Mouse (Mus musculus): ENCODE results near the gene Plxnb3.

GRCm38 (mm10) chrX:73756334-73757140 lies at the start of gene Plxnb3:
- no peak for TF ChIP-seq CTCF (IDR thresholded peaks at IDR 0.05; ENCODE audit: low read depth, low read length)
- no peak for TF ChIP-seq GATA2 (IDR thresholded peaks at IDR 0.05; ENCODE audit: borderline replicate concordance, low read depth, low read length)
- TF ChIP-seq POLR2AphosphoS5 (IDR thresholded peaks at IDR 0.05; ENCODE audit: insufficient replicate concordance, low read depth, low read length), result no peak

Measured in G1E (cell line).